Mouse (Mus musculus): Measurements from ENCODE around the gene Gm15130. TPM values are rescaled to one million over a fixed set of nuclear protein-coding genes. Genes with fewer than 3 reads are reported as not detected.

The Gm15130 gene
- total RNA-seq (2021) = not detected
- long read RNA-seq, experiment 1 = 0 reads
- long read RNA-seq, experiment 2 = 0 reads

DNA sequence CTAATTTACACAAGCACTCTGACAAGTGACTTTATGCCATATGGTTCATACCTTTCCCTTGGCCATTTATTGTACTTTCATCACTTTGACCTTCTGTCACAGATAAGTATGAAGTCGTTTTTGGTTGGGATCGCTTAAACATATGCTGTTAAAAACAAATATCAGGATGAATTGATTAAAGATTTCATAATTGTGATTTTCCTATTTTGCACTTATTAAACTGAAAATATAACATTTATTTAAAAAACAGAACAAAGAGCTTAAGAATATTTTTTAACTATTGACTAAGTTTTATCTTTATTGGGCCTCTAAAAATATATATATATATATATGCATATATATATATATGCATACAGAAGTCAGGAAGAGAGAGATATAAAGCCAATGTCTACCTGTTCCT, at the start of gene Gm15130:
Gm15130 (minus strand) TSS at position 101 of the 400 bp plus-strand sequence.
- no peak for DNase-seq (ENCODE audit: low spot score in 2 of 2)
- intact Hi-C loops (cut with DNase I) = no loop called here

DNA sequence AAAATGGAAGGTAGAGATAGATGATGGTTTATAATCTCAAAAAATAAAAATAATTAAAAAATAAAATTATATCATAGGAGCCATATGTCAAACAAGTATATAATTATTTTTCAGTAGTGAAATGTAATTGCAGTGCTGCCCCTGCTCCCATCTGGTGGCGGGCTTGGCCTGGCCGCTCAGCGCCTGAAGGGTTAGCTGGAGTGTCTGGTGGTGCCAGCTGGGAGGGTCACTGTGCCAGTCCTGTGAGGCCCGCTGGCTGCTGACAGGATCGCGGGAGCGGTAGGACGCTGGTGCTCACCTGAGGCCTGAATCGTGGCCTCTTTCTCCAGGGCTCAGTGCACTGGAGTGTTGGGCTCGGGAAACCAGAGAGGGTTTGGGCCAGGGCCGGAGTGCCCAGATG, 29.3 kb upstream of the Gm15130 start:
- intact Hi-C loops (cut with DNase I) = no loop called here
- DNase-seq (ENCODE audit: low spot score in 2 of 2) = no peak

DNA sequence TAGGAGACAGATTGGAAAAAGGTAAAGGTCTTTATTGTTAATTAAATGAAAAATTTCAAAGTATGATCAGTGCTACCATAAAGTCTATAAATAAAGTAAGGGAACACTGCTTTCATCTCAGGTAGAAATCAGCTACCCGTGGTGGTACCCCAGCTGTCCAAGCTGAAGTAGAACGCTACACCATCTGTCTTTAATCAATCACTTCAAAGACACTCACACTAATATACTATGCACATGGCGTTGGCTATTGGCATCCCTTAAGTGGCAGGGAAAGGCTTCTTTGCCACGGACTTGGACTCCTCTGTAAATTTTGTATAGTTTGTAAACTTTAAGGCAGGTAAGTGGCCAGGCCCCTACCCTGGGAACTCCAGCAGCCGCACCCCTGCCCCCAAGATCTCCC, 17.0 kb downstream of the Gm15130 start:
- intact Hi-C loops (cut with DNase I) = no loop called here
- DNase-seq (ENCODE audit: low spot score in 2 of 2) = no peak

DNA sequence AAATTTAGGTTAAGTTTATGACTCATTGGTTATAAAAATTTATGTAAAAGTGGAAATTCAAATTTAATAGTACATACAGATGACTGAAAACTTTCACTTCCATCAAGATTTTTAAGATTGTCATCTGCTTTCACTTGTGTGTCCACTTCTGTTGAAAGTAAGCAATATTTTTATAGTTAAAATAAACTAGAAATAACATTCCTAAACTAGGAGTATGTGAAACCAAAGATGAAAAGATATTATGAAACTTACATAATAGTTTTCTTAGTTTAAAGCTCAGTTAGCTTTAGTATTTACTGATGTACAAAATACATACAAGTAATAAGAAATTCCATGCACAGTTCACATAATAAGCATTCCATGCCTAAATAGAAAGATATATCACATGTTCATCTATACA, 46.9 kb downstream of the Gm15130 start, which contains the start of gene Gm13941:
Gm13941 (minus strand) TSS at position 101 of the 400 bp plus-strand sequence.
- intact Hi-C loops (cut with DNase I) = no loop called here
- no peak for DNase-seq (ENCODE audit: low spot score in 2 of 2)

Other genes with a start within 250 kb of the Gm15130 start
- 10 to 100 TPM; 32.5 to 38.3 TPM for gene Ano3, start 202.0 kb downstream of the Gm15130 start, total RNA-seq (2021)
- gene Gm13941, start 47.0 kb downstream of the Gm15130 start, total RNA-seq (2021) = not detected
- gene 4930430A15Rik, start 76.7 kb upstream of the Gm15130 start, total RNA-seq (2021) = not detected
- not detected for gene Olfr1275, start 82.3 kb upstream of the Gm15130 start, total RNA-seq (2021)
- gene Olfr1276, start 101.6 kb upstream of the Gm15130 start, total RNA-seq (2021) = not detected
- not detected for gene Olfr1277, start 121.2 kb upstream of the Gm15130 start, total RNA-seq (2021)
- gene Olfr1278, start 137.2 kb upstream of the Gm15130 start, total RNA-seq (2021) = not detected
- not detected for gene Olfr1279, start 147.7 kb upstream of the Gm15130 start, total RNA-seq (2021)
- gene Olfr1280, start 161.1 kb upstream of the Gm15130 start, total RNA-seq (2021) = not detected
- gene Olfr1281, start 173.6 kb upstream of the Gm15130 start, total RNA-seq (2021) = not detected
- gene Olfr1282, start 183.1 kb upstream of the Gm15130 start, total RNA-seq (2021) = not detected
- gene Olfr1283, start 213.9 kb upstream of the Gm15130 start, total RNA-seq (2021) = not detected
- gene Olfr1284, start 222.6 kb upstream of the Gm15130 start, total RNA-seq (2021) = not detected